Mouse (Mus musculus) layer of hippocampus, postnatal 36 days (tissue): Measurements from ENCODE around the gene Asna1. TPM values are rescaled to one million over a fixed set of nuclear protein-coding genes. Genes with fewer than 3 reads are reported as not detected.

ENCODE experiments used
- DNase-seq, 2 experiments: peaks; one replicate each; pipeline ENCODE4 v3.0.0; 2022
- total RNA-seq, 2 experiments: library from RNA; stranded (reverse); gene quantifications; 2 replicates each; pipeline ENCODE4 v1.2.3; 2021

Gene Asna1
- total RNA-seq, 2 experiments from 2014 or later: 120 to 121 TPM

GRCm38 (mm10) chr8:84989311-84989731 lies 35.8 kb downstream of the Asna1 start:
- DNase-seq: no peak

- no peak for DNase-seq
These were observed 37.2 kb downstream of the Asna1 start for GRCm38 (mm10) chr8:84987903-84988302.

- DNase-seq: no peak
These were observed 37.7 kb downstream of the Asna1 start for GRCm38 (mm10) chr8:84987388-84987787.

GRCm38 (mm10) chr8:84986379-84986945 lies 38.6 kb downstream of the Asna1 start:
- no peak for DNase-seq

- DNase-seq: peak; percentile 92 to 94
These were observed 39.2 kb downstream of the Asna1 start for GRCm38 (mm10) chr8:84985684-84986378.

- DNase-seq: no peak
These were observed 39.9 kb downstream of the Asna1 start for GRCm38 (mm10) chr8:84985049-84985683.

- DNase-seq: no peak
These were observed 40.6 kb downstream of the Asna1 start for GRCm38 (mm10) chr8:84984294-84985048.

GRCm38 (mm10) chr8:84982499-84983011 lies 42.5 kb downstream of the Asna1 start:
- DNase-seq: no peak

- peak in 1 of 2 experiments; percentile 18 for DNase-seq
These were observed 43.2 kb downstream of the Asna1 start for GRCm38 (mm10) chr8:84981644-84982498.

- DNase-seq: peak in 1 of 2 experiments; percentile 35
These were observed 44.3 kb downstream of the Asna1 start for GRCm38 (mm10) chr8:84980622-84981358.

GRCm38 (mm10) chr8:84979599-84980421 lies 45.3 kb downstream of the Asna1 start:
- DNase-seq: peak; percentile 94

- peak; percentile 95 to 97 for DNase-seq
These were observed 46.7 kb downstream of the Asna1 start, which contains the start of gene Junb for GRCm38 (mm10) chr8:84978248-84978940. Junb (minus strand) TSS chr8:84978718.

GRCm38 (mm10) chr8:84977435-84978247 lies 47.4 kb downstream of the Asna1 start:
- DNase-seq: peak; percentile 63 to 67

- DNase-seq: no peak
These were observed 48.2 kb downstream of the Asna1 start for GRCm38 (mm10) chr8:84976763-84977434.

- peak; percentile 94 to 95 for DNase-seq
These were observed 48.9 kb downstream of the Asna1 start for GRCm38 (mm10) chr8:84976031-84976762.

GRCm38 (mm10) chr8:84975434-84975833 lies 49.6 kb downstream of the Asna1 start:
- DNase-seq: peak; percentile 55 to 68

GRCm38 (mm10) chr8:84974543-84975142 lies 50.4 kb downstream of the Asna1 start:
- no peak for DNase-seq
